Mouse (Mus musculus) intestine, postnatal 0 days (tissue): Measurements from ENCODE around the gene Tcf15. TPM values are rescaled to one million over a fixed set of nuclear protein-coding genes. Genes with fewer than 3 reads are reported as not detected.

Experiments used
- ATAC-seq: fragments of 200-750 bp; cut with Nextera tagmentation; 2 replicates; pipeline ENCODE4 v1.8.0; 2017; ENCODE audit warnings: mild to moderate bottlenecking, moderate TSS enrichment, moderate library complexity
- H3K27ac ChIP-seq: fragments of 300-500 bp; sonication (generic); 2 replicates; pipeline ENCODE4 v1.5.1; 2014; ENCODE audit warnings: mild to moderate bottlenecking, low read depth, low read length, moderate library complexity
- H3K27me3 ChIP-seq: fragments of 300-500 bp; sonication (generic); replicated peaks from 2 replicates; pipeline ENCODE4 v1.6.1; 2014; ENCODE audit warnings: low read length, mixed read lengths; ENCODE audit not compliant: control insufficient read depth, insufficient read depth
- H3K36me3 ChIP-seq: fragments of 300-500 bp; sonication (generic); 2 replicates; pipeline ENCODE4 v1.6.1; 2014; ENCODE audit warnings: mild to moderate bottlenecking, moderate library complexity; ENCODE audit not compliant: control insufficient read depth, insufficient read depth
- H3K4me1 ChIP-seq: fragments of 300-500 bp; sonication (generic); replicated peaks from 2 replicates; pipeline ENCODE4 v1.6.1; 2014; ENCODE audit warnings: antibody characterized with exemption, low read length, mixed read lengths; ENCODE audit not compliant: control insufficient read depth, insufficient read depth
- H3K4me2 ChIP-seq: fragments of 300-500 bp; sonication (generic); replicated peaks from 2 replicates; pipeline ENCODE4 v1.6.1; 2014; ENCODE audit warnings: low read depth, mild to moderate bottlenecking, moderate library complexity
- H3K4me3 ChIP-seq: fragments of 300-500 bp; sonication (generic); 2 replicates; pipeline ENCODE4 v1.5.1; 2014; ENCODE audit warnings: low read depth, low read length
- H3K9ac ChIP-seq: fragments of 300-500 bp; sonication (generic); 2 replicates; pipeline ENCODE4 v1.6.1; 2014; ENCODE audit warnings: mild to moderate bottlenecking, low read depth, low read length
- H3K9me3 ChIP-seq: fragments of 300-500 bp; sonication (generic); 2 replicates; pipeline ENCODE4 v1.6.1; 2016; ENCODE audit warnings: mixed run types; ENCODE audit not compliant: control insufficient read depth
- CTCF ChIP-seq: sonication (generic); IDR thresholded peaks from 2 replicates; pipeline ENCODE4 v1.5.1; 2016; ENCODE audit warnings: low read depth, mild to moderate bottlenecking, control low read depth, antibody characterized with exemption, moderate library complexity
- WGBS: fragments of 180-500 bp; shearing (Covaris S2); extraction: QIAGEN DNeasy Blood & Tissue Kit; methylation state at CpG from one replicate; pipeline ENCODE4 v1.1.7; 2014; 5-methylcytosine and 5-hydroxymethylcytosine counted together
- polyA plus RNA-seq: library from polyadenylated mRNA; unstranded; fragments of >200 nt; fragmentation: Nextera tagmentation; extraction: Ambion mirVana; gene quantifications from 2 replicates; pipeline ENCODE4 v1.2.1, GENCODE M21; 2015

The Tcf15 gene
- polyA plus RNA-seq, 1 experiment from 2014 or later, result 3.2 TPM

- TF ChIP-seq CTCF, result no peak
- Histone ChIP-seq H3K9me3 (no peaks in the 10 kb centered on the region), H3K36me3 (no peaks in the 10 kb centered on the region), H3K4me3 (no peak overlapping the region), H3K9ac (no peak overlapping the region), H3K4me2 (no peak overlapping the region), H3K27me3 (no peaks in the 10 kb centered on the region), H3K4me1 (no peaks in the 10 kb centered on the region), H3K27ac (no peak overlapping the region)
- ATAC-seq, result no peak
- WGBS, result 43% methylated on average over 3 of the region's 3 CpGs
Measured at GRCm38 (mm10) chr2:152153361-152153760, 10.0 kb downstream of the Tcf15 start.

GRCm38 (mm10) chr2:152155414-152156208, 12.2 kb downstream of the Tcf15 start:
- no peaks in the 10 kb centered on the region for H3K36me3 ChIP-seq
- H3K4me2 ChIP-seq, result no peak overlapping the region
- no peak overlapping the region for H3K4me3 ChIP-seq
- no peak for TF ChIP-seq CTCF
- no peak for ATAC-seq
- no peaks in the 10 kb centered on the region for H3K9me3 ChIP-seq
- no peak overlapping the region for H3K9ac ChIP-seq
- no peaks in the 10 kb centered on the region for H3K27me3 ChIP-seq
- H3K27ac ChIP-seq, result no peak overlapping the region
- WGBS, result 55% methylated on average over 7 of the region's 7 CpGs
- no peaks in the 10 kb centered on the region for H3K4me1 ChIP-seq

GRCm38 (mm10) chr2:152156471-152156870, 13.1 kb downstream of the Tcf15 start:
- H3K27me3 ChIP-seq, result no peaks in the 10 kb centered on the region
- ATAC-seq, result no peak
- H3K27ac ChIP-seq, result no peak overlapping the region
- H3K36me3 ChIP-seq, result no peaks in the 10 kb centered on the region
- no peak overlapping the region for H3K9ac ChIP-seq
- no peak overlapping the region for H3K4me3 ChIP-seq
- TF ChIP-seq CTCF, result no peak
- WGBS, result 52% methylated on average over 6 of the region's 6 CpGs
- H3K4me2 ChIP-seq, result no peak overlapping the region
- no peaks in the 10 kb centered on the region for H3K9me3 ChIP-seq
- no peaks in the 10 kb centered on the region for H3K4me1 ChIP-seq

- no peaks in the 10 kb centered on the region for H3K4me1 ChIP-seq
- TF ChIP-seq CTCF, result 0 out of 2 replicates have a peak, but pooled peaks have one; percentile 5
- 77% methylated on average over 1 of the region's 1 CpGs for WGBS
- H3K4me2 ChIP-seq, result no peak overlapping the region
- H3K36me3 ChIP-seq, result no peaks in the 10 kb centered on the region
- H3K4me3 ChIP-seq, result no peak overlapping the region
- no peak overlapping the region for H3K9ac ChIP-seq
- H3K27me3 ChIP-seq, result no peaks in the 10 kb centered on the region
- H3K9me3 ChIP-seq, result no peaks in the 10 kb centered on the region
- no peak for ATAC-seq
- no peak overlapping the region for H3K27ac ChIP-seq
Measured at GRCm38 (mm10) chr2:152159487-152159886, 16.1 kb downstream of the Tcf15 start.

GRCm38 (mm10) chr2:152166257-152166656, 22.9 kb downstream of the Tcf15 start:
- H3K4me1 ChIP-seq, result no peaks in the 10 kb centered on the region
- no peaks in the 10 kb centered on the region for H3K36me3 ChIP-seq
- no peaks in the 10 kb centered on the region for H3K27me3 ChIP-seq
- no peak for TF ChIP-seq CTCF
- WGBS, result 88% methylated on average over 6 of the region's 6 CpGs
- no peak overlapping the region for H3K27ac ChIP-seq
- H3K9me3 ChIP-seq, result no peaks in the 10 kb centered on the region
- H3K9ac ChIP-seq, result no peak overlapping the region
- H3K4me3 ChIP-seq, result no peak overlapping the region
- no peak overlapping the region for H3K4me2 ChIP-seq
- ATAC-seq, result no peak

GRCm38 (mm10) chr2:152167851-152168290, 24.5 kb downstream of the Tcf15 start:
- WGBS, result 55% methylated on average over 8 of the region's 8 CpGs
- no peak for ATAC-seq
- H3K36me3 ChIP-seq, result no peaks in the 10 kb centered on the region
- no peaks in the 10 kb centered on the region for H3K9me3 ChIP-seq
- TF ChIP-seq CTCF, result no peak
- H3K27ac ChIP-seq, result no peak overlapping the region
- H3K4me1 ChIP-seq, result no peaks in the 10 kb centered on the region
- H3K4me3 ChIP-seq, result no peak overlapping the region
- H3K27me3 ChIP-seq, result no peaks in the 10 kb centered on the region
- no peak overlapping the region for H3K9ac ChIP-seq
- H3K4me2 ChIP-seq, result no peak overlapping the region
